Mouse (Mus musculus) limb, embryonic 13.5 days (tissue): ENCODE data around the gene Abcg4. TPM values are rescaled to one million over a fixed set of nuclear protein-coding genes. Genes with fewer than 3 reads are reported as not detected.

Source experiments
- ATAC-seq: fragments of 200-750 bp; cut with Nextera tagmentation; 2 replicates; pipeline ENCODE4 v1.8.0; 2017; ENCODE audit warnings: low read depth, moderate number of reproducible peaks, moderate TSS enrichment; ENCODE audit not compliant: low FRiP score
- H3K27ac ChIP-seq: fragments of 300-500 bp; sonication (generic); 2 replicates; pipeline ENCODE4 v1.5.1; 2015; ENCODE audit warnings: inconsistent platforms, mild to moderate bottlenecking, moderate library complexity
- H3K27me3 ChIP-seq: fragments of 300-500 bp; sonication (generic); 2 replicates; pipeline ENCODE4 v1.6.1; 2015; ENCODE audit warnings: mild to moderate bottlenecking, inconsistent platforms
- H3K36me3 ChIP-seq: fragments of 300-500 bp; sonication (generic); 2 replicates; pipeline ENCODE4 v1.6.1; 2015; ENCODE audit warnings: inconsistent platforms, mild to moderate bottlenecking, moderate library complexity
- H3K4me1 ChIP-seq: fragments of 300-500 bp; sonication (generic); 2 replicates; pipeline ENCODE4 v1.6.1; 2015; ENCODE audit warnings: inconsistent platforms
- H3K4me2 ChIP-seq: fragments of 300-500 bp; sonication (generic); replicated peaks from 2 replicates; pipeline ENCODE4 v1.6.1; 2015; ENCODE audit warnings: inconsistent platforms, mild to moderate bottlenecking, moderate library complexity
- H3K4me3 ChIP-seq: fragments of 300-500 bp; sonication (generic); 2 replicates; pipeline ENCODE4 v1.5.1; 2015; ENCODE audit warnings: moderate library complexity, mild to moderate bottlenecking, inconsistent platforms
- H3K9ac ChIP-seq: fragments of 300-500 bp; sonication (generic); 2 replicates; pipeline ENCODE4 v1.6.1; 2015; ENCODE audit warnings: mild to moderate bottlenecking, inconsistent platforms
- H3K9me3 ChIP-seq: fragments of 300-500 bp; sonication (generic); 2 replicates; pipeline ENCODE4 v1.6.1; 2016; ENCODE audit warnings: inconsistent platforms
- WGBS: fragments of 180-500 bp; shearing (Covaris S2); methylation state at CpG from one replicate; pipeline ENCODE4 v1.1.7; 2015; 5-methylcytosine and 5-hydroxymethylcytosine counted together
- microRNA-seq: library from miRNA; unstranded; fragments of <30 nt; microRNA quantifications from one replicate; pipeline ENCODE4, GENCODE M21; 2016
- polyA plus RNA-seq: library from polyadenylated mRNA; unstranded; fragments of >200 nt; fragmentation: Nextera tagmentation; extraction: Ambion mirVana; gene quantifications from 2 replicates; pipeline ENCODE4 v1.2.1, GENCODE M21; 2015

Gene Abcg4
- polyA plus RNA-seq, 1 experiment from 2014 or later: 7.3 TPM

- no peak for ATAC-seq
- Histone ChIP-seq H3K4me1 (peaks cover 25% of the 10 kb centered on the region), H3K9me3 (no peaks in the 10 kb centered on the region), H3K27ac (no peak overlapping the region), H3K36me3 (peaks cover 9% of the 10 kb centered on the region), H3K4me3 (no peak overlapping the region), H3K9ac (no peak overlapping the region), H3K27me3 (no peaks in the 10 kb centered on the region), H3K4me2 (peak overlapping the region; percentile 70)
These were observed 56.8 kb downstream of the Abcg4 start for GRCm38 (mm10) chr9:44231609-44232008.

GRCm38 (mm10) chr9:44225993-44226392 is 62.4 kb downstream of the Abcg4 start:
- Histone ChIP-seq H3K4me3 (no peak overlapping the region), H3K9me3 (no peaks in the 10 kb centered on the region), H3K36me3 (peaks cover 9% of the 10 kb centered on the region), H3K9ac (no peak overlapping the region), H3K4me1 (peaks cover 9% of the 10 kb centered on the region), H3K4me2 (no peak overlapping the region), H3K27me3 (no peaks in the 10 kb centered on the region), H3K27ac (no peak overlapping the region)
- ATAC-seq: no peak
- WGBS: 60% methylated on average over 6 of the region's 6 CpGs

Small RNA genes within 50 kb of the gene (microRNA-seq; reads per million reads assigned to microRNA genes)
- gene Gm44335: not detected

Other genes with a start within 250 kb of the Abcg4 start
- 3.4 and 5.1 TPM in 2 replicates for gene Thy1, start 245.2 kb downstream of the Abcg4 start, polyA plus RNA-seq
- 14.6 and 14.7 TPM in 2 replicates for gene Usp2, start 221.6 kb downstream of the Abcg4 start, polyA plus RNA-seq
- 0.13 and 0.17 TPM in 2 replicates for gene Mfrp, start 186.9 kb downstream of the Abcg4 start, polyA plus RNA-seq
- gene C1qtnf5, start 181.4 kb downstream of the Abcg4 start, polyA plus RNA-seq: 2.6 and 3.4 TPM in 2 replicates
- gene Gm49380, start 175.1 kb downstream of the Abcg4 start, polyA plus RNA-seq: 0.09 and 0.10 TPM in 2 replicates
- 79.6 and 84.1 TPM in 2 replicates for gene Rnf26, start 175.1 kb downstream of the Abcg4 start, polyA plus RNA-seq
- gene Mcam, start 154.1 kb downstream of the Abcg4 start, polyA plus RNA-seq: 29.6 and 30.4 TPM in 2 replicates
- gene Cbl, start 54.6 kb downstream of the Abcg4 start, polyA plus RNA-seq: 17.5 and 19.6 TPM in 2 replicates
- not detected in 2 replicates for gene Ccdc153, start 47.9 kb downstream of the Abcg4 start, polyA plus RNA-seq
- 0.09 and 0.11 TPM in 2 replicates for gene Pdzd3, start 37.1 kb downstream of the Abcg4 start, polyA plus RNA-seq
- 8.2 and 8.3 TPM in 2 replicates for gene Nlrx1, start 20.0 kb downstream of the Abcg4 start, polyA plus RNA-seq
- gene Hinfp, start 17.1 kb upstream of the Abcg4 start, polyA plus RNA-seq: 26.1 and 29.6 TPM in 2 replicates
- gene C2cd2l, start 31.7 kb upstream of the Abcg4 start, polyA plus RNA-seq: 6.8 and 7.8 TPM in 2 replicates
- 40.2 and 40.5 TPM in 2 replicates for gene Dpagt1, start 37.4 kb upstream of the Abcg4 start, polyA plus RNA-seq
- gene H2afx, start 46.1 kb upstream of the Abcg4 start, polyA plus RNA-seq: 382 and 390 TPM in 2 replicates
- gene Hmbs, start 55.6 kb upstream of the Abcg4 start, polyA plus RNA-seq: 111 and 116 TPM in 2 replicates
- gene Vps11, start 73.1 kb upstream of the Abcg4 start, polyA plus RNA-seq: 27.8 and 28.9 TPM in 2 replicates
- 30.9 and 36.8 TPM in 2 replicates for gene Hyou1, start 90.9 kb upstream of the Abcg4 start, polyA plus RNA-seq
- 11.1 and 11.5 TPM in 2 replicates for gene Slc37a4, start 108.2 kb upstream of the Abcg4 start, polyA plus RNA-seq
- gene Rps25, start 118.5 kb upstream of the Abcg4 start, polyA plus RNA-seq: 1,961 and 2,001 TPM in 2 replicates
- 160 and 165 TPM in 2 replicates for gene Trappc4, start 119.0 kb upstream of the Abcg4 start, polyA plus RNA-seq
- gene Ccdc84, start 130.0 kb upstream of the Abcg4 start, polyA plus RNA-seq: 32.2 and 35.5 TPM in 2 replicates
- gene Foxr1, start 152.5 kb upstream of the Abcg4 start, polyA plus RNA-seq: not detected in 2 replicates
- 0.31 and 0.36 TPM in 2 replicates for gene Upk2, start 166.4 kb upstream of the Abcg4 start, polyA plus RNA-seq
- 14.5 and 15.0 TPM in 2 replicates for gene Bcl9l, start 194.2 kb upstream of the Abcg4 start, polyA plus RNA-seq